Mouse (Mus musculus): ENCODE data around the gene Lce3b.

The Lce3b gene

GRCm38 (mm10) chr3:92932679-92933078, at the start of gene Lce3b:
Gene Lce3b, plus strand, starts transcription at chr3:92932979.
- DNase-seq (ENCODE audit: low spot score): no peak

GRCm38 (mm10) chr3:92894063-92894462, 38.7 kb upstream of the Lce3b start:
- DNase-seq (ENCODE audit: low spot score): no peak

- no peak for DNase-seq (ENCODE audit: low spot score)
These were observed 38.3 kb upstream of the Lce3b start for GRCm38 (mm10) chr3:92894489-92894888.

GRCm38 (mm10) chr3:92902992-92903391, 29.8 kb upstream of the Lce3b start:
- DNase-seq (ENCODE audit: low spot score): no peak

- no peak for DNase-seq (ENCODE audit: low spot score)
These were observed 29.1 kb upstream of the Lce3b start for GRCm38 (mm10) chr3:92903640-92904039.

GRCm38 (mm10) chr3:92905182-92905581, 27.6 kb upstream of the Lce3b start:
- DNase-seq (ENCODE audit: low spot score): no peak

GRCm38 (mm10) chr3:92907571-92907970, 25.2 kb upstream of the Lce3b start:
- no peak for DNase-seq (ENCODE audit: low spot score)

- DNase-seq (ENCODE audit: low spot score): no peak
These were observed 12.4 kb upstream of the Lce3b start for GRCm38 (mm10) chr3:92920364-92920763.

GRCm38 (mm10) chr3:92926130-92926529, 6.6 kb upstream of the Lce3b start, which contains the start of gene Lce3a:
Gene Lce3a, minus strand, starts transcription at chr3:92926230.
- no peak for DNase-seq (ENCODE audit: low spot score)

- no peak for DNase-seq (ENCODE audit: low spot score)
These were observed 11.4 kb downstream of the Lce3b start, which contains the start of gene Lce3c for GRCm38 (mm10) chr3:92944186-92944585. Gene Lce3c, plus strand, starts transcription at chr3:92944486.

- no peak for DNase-seq (ENCODE audit: low spot score)
These were observed 24.3 kb downstream of the Lce3b start, which contains the start of gene Lce3d for GRCm38 (mm10) chr3:92957090-92957489. Gene Lce3d, plus strand, starts transcription at chr3:92957390.

GRCm38 (mm10) chr3:92966761-92967160, 34.0 kb downstream of the Lce3b start, which contains the start of gene Lce3e:
Gene Lce3e, plus strand, starts transcription at chr3:92967061.
- DNase-seq (ENCODE audit: low spot score): no peak

- no peak for DNase-seq (ENCODE audit: low spot score)
These were observed 45.7 kb downstream of the Lce3b start for GRCm38 (mm10) chr3:92978484-92978883.

Measured in testis, postnatal 14 days (tissue).